Mouse (Mus musculus) C2C12 (cell line): Measurements from ENCODE around the gene 2010300C02Rik. TPM values are rescaled to one million over a fixed set of nuclear protein-coding genes. Genes with fewer than 3 reads are reported as not detected.

Experiments
- H3K27me3 ChIP-seq: one replicate; pipeline ENCODE4 v1.6.1; 2011; ENCODE audit not compliant: control insufficient read depth, insufficient read depth, insufficient read length
- H3K36me3 ChIP-seq: one replicate; pipeline ENCODE4 v1.6.1; 2011; ENCODE audit not compliant: control insufficient read depth, insufficient read depth
- H3K4me3 ChIP-seq: one replicate; pipeline ENCODE4 v1.5.1; 2011; ENCODE audit warnings: mild to moderate bottlenecking, control low read depth; ENCODE audit not compliant: poor library complexity, insufficient read depth, severe bottlenecking
- H3K79me2 ChIP-seq: one replicate; pipeline ENCODE4 v1.6.1; 2011; ENCODE audit not compliant: control insufficient read depth, insufficient read depth
- H3K79me3 ChIP-seq: one replicate; pipeline ENCODE4 v1.6.1; 2011; ENCODE audit warnings: low read depth, control low read depth
- H3ac ChIP-seq: one replicate; pipeline ENCODE3; 2011; ENCODE audit warnings: low read depth; ENCODE audit not compliant: control insufficient read depth, insufficient read length
- CEBPB ChIP-seq: IDR thresholded peaks from one replicate; pipeline ENCODE4 v1.6.1; 2011; ENCODE audit warnings: low read depth, mild to moderate bottlenecking, control low read depth, moderate library complexity
- CTCF ChIP-seq: IDR thresholded peaks from one replicate; pipeline ENCODE4 v1.5.1; 2011; ENCODE audit not compliant: control insufficient read depth, insufficient read depth, insufficient read length
- FOSL1 ChIP-seq: IDR thresholded peaks from one replicate; pipeline ENCODE4 v1.8.0; 2011; ENCODE audit warnings: mild to moderate bottlenecking, low read length; ENCODE audit not compliant: poor library complexity, insufficient read depth, severe bottlenecking
- MAX ChIP-seq: IDR thresholded peaks from one replicate; pipeline ENCODE4 v1.6.1; 2011; ENCODE audit warnings: mild to moderate bottlenecking, control low read depth
- MYOD1 ChIP-seq: IDR thresholded peaks from one replicate; pipeline ENCODE4 v1.6.1; 2011; ENCODE audit warnings: low read depth; ENCODE audit not compliant: control insufficient read depth, insufficient read length
- MYOG ChIP-seq: IDR thresholded peaks from one replicate; pipeline ENCODE4 v1.6.1; 2011; ENCODE audit not compliant: control insufficient read depth, insufficient read length; ENCODE audit errors: extremely low read depth
- USF1 ChIP-seq: IDR thresholded peaks from one replicate; pipeline ENCODE4 v1.6.1; 2011; ENCODE audit warnings: low read depth, mild to moderate bottlenecking, control low read depth, moderate library complexity
- polyA plus RNA-seq: library from polyadenylated mRNA; unstranded; fragments of >200 nt; fragmentation: generic; extraction: Trizol; gene quantifications from one replicate; pipeline ENCODE4 v1.2.1, GENCODE M21; 2012; ENCODE audit warnings: missing spikeins

2010300C02Rik gene
- polyA plus RNA-seq, 1 experiment = not detected

DNA sequence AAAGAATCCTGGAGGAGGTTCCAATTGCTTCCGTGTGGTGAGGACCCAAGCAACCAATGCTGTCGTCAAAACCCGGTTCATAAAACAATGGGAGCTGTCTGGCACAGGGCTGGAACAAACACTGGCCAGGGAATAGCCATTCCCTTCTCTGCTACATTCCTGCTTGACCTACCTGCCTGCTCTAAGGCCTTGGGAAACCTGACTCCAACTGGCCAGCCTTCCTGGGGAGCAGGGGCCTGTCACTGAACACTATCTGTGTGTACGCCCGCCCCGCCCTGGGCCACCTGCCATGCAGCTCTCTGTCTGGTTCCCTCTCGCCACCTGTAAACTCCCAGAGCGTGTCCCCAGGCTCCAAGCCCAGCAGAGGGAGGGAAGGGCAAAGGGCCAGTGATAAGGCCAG is 25.5 kb downstream of the 2010300C02Rik start:
- Histone ChIP-seq H3K79me2 (no peaks in the 10 kb centered on the region), H3ac (no peak overlapping the region), H3K79me3 (no peaks in the 10 kb centered on the region), H3K4me3 (no peak overlapping the region), H3K27me3 (peaks cover 10% of the 10 kb centered on the region), H3K36me3 (no peaks in the 10 kb centered on the region)
- TF ChIP-seq CEBPB (no peak), USF1 (no peak), MYOG (no peak), MYOD1 (no peak), CTCF (no peak), FOSL1 (no peak), MAX (no peak)

DNA sequence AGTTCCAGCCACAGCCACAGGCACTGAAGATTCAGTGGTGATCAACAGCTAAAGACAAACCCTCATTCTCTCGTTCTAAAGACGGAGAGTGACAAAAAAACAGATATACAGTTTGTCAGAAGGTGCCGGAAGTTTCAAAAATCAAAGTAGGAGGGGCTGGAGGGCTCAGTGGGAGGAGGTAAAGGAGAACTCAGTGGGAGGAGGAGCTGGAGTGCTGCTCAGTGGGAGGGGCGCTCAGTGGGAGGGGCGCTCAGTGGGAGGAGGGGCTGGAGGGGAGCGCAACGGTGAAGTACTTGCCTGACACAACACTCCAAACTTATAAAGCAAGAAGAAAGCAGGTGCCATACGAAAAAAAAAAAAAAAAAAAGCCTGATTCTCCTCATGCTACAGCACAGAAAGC is 28.7 kb downstream of the 2010300C02Rik start:
- no peak overlapping the region for H3K4me3 ChIP-seq
- H3K27me3 ChIP-seq = peaks cover 15% of the 10 kb centered on the region
- no peaks in the 10 kb centered on the region for H3K79me3 ChIP-seq
- H3ac ChIP-seq = no peak overlapping the region
- H3K79me2 ChIP-seq = no peaks in the 10 kb centered on the region
- H3K36me3 ChIP-seq = no peaks in the 10 kb centered on the region
- TF ChIP-seq MYOD1 (no peak), MAX (no peak), MYOG (no peak), USF1 (no peak), CEBPB (no peak), CTCF (no peak), FOSL1 (no peak)

DNA sequence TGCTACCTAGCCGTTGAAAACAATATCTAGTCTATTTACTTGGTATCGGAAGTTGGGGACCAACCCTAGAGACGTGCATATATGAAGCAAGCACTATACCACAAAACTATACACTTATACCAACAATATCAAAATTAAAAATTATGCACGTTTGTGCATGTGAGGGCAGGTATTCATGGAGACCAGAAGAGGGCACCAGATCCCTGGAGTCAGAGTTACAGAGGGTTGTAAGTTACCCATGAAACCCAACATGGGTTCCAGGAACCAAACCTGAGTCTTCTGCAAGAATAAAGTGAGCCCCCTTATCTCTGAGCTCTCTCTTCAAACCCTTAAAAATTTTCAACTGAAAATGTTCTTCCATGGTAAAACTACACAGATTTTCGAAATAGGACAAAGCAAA is 29.2 kb downstream of the 2010300C02Rik start:
- Histone ChIP-seq H3ac (no peak overlapping the region), H3K79me2 (no peaks in the 10 kb centered on the region), H3K27me3 (peaks cover 15% of the 10 kb centered on the region), H3K4me3 (no peak overlapping the region), H3K79me3 (no peaks in the 10 kb centered on the region), H3K36me3 (no peaks in the 10 kb centered on the region)
- no peak for TF ChIP-seq CEBPB
- TF ChIP-seq FOSL1 = no peak

DNA sequence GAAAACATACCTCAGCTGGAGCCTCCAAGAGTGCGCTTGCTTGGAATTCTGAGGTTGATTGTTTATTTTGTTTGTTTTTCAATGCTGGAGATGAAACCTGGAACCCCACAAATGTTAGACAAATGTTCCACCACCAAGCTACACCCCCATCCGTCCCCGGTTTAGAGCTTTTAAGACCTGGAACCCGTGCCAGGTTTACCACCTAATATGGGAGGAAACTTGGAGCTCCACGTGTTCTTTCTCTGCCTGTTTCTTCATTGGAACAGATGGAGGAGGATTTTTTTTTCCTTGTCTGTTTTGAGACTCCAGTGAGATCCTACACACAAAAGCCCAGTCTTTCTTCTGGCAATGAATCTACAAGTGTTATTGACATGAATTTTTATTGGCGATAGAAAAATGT is 30.2 kb downstream of the 2010300C02Rik start:
- Histone ChIP-seq H3K4me3 (no peak overlapping the region), H3K36me3 (no peaks in the 10 kb centered on the region), H3K79me2 (no peaks in the 10 kb centered on the region), H3K27me3 (peaks cover 15% of the 10 kb centered on the region), H3K79me3 (no peaks in the 10 kb centered on the region), H3ac (no peak overlapping the region)
- TF ChIP-seq USF1 = no peak
- no peak for TF ChIP-seq FOSL1
- no peak for TF ChIP-seq MAX

DNA sequence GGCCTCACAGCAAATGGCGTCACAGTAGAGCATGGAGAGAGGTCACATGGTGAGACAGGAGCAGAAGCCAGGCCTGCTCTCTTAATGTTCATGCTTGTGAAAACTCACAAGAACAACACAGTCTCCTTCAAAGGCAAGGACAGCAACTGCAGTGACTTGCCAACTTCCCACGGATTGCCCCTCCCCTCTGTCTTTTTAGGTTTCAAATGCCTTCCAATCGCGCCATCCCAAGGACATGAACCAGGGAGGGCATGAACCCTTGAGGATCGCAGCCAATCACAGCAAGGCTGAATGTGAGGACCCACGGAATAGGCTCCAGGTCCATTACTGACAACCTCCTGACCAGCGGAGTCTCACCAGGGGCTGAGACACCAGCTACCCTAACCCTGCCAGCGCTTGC is 31.5 kb downstream of the 2010300C02Rik start:
- TF ChIP-seq FOSL1 (no peak), MAX (no peak), CTCF (no peak), MYOD1 (no peak), MYOG (no peak), CEBPB (no peak), USF1 (no peak)
- peaks cover 8% of the 10 kb centered on the region for H3K27me3 ChIP-seq
- no peaks in the 10 kb centered on the region for H3K36me3 ChIP-seq
- H3ac ChIP-seq = no peak overlapping the region
- no peak overlapping the region for H3K4me3 ChIP-seq
- H3K79me2 ChIP-seq = no peaks in the 10 kb centered on the region
- H3K79me3 ChIP-seq = no peaks in the 10 kb centered on the region

DNA sequence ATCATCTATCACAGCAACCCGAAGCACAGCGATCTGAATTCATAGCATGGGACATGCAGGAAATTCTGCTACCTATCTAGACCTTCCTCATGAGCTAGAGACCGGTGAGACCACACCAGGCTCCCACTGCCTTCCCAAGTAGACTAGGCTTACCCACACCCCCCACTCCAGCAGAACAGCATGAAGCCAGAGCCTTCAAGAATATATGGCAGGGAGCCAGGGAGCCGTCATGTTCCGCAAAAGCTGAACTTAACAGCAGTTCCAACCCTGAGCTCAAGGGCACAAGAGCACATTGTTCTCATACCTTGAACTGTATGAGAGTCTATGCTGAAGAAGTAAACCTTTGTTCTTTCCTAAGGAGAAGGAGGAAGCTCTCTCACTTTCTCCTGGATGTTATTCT is 32.4 kb downstream of the 2010300C02Rik start:
- Histone ChIP-seq H3K27me3 (peaks cover 8% of the 10 kb centered on the region), H3K4me3 (no peak overlapping the region), H3K36me3 (no peaks in the 10 kb centered on the region), H3K79me3 (no peaks in the 10 kb centered on the region), H3K79me2 (no peaks in the 10 kb centered on the region), H3ac (no peak overlapping the region)
- TF ChIP-seq MAX = no peak
- no peak for TF ChIP-seq MYOD1
- no peak for TF ChIP-seq CTCF
- TF ChIP-seq USF1 = no peak
- TF ChIP-seq MYOG = no peak
- no peak for TF ChIP-seq FOSL1
- no peak for TF ChIP-seq CEBPB

DNA sequence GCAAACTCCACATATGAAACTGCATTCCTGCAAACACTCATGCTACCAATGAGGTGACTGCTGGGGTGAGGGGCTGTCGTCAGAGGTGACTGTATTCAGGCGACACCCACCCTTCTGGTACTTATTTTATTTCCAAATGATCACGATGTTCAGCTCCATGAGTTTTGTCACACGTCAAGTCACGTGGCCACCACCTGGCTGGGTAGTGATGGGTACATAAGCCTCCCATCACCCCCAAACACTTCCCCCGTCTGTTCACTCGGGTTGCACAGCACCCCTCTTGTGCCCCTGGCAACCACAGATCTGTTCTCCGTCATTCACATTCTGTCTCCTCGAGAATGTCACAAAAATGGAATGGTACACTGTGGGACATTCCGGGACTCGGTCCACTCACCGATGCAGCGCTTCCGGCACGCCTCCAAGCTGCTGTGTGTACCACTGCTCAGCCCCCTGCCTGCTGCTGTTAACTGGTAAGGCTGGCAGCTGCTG is 32.9 kb downstream of the 2010300C02Rik start:
- TF ChIP-seq CEBPB (no peak), MAX (no peak), FOSL1 (no peak), USF1 (no peak), MYOD1 (no peak), CTCF (no peak), MYOG (no peak)

More for the DNA sequence above, 32.9 kb downstream of the 2010300C02Rik start:
- no peaks in the 10 kb centered on the region for H3K79me2 ChIP-seq
- H3K79me3 ChIP-seq = no peaks in the 10 kb centered on the region
- H3K36me3 ChIP-seq = no peaks in the 10 kb centered on the region
- peaks cover 8% of the 10 kb centered on the region for H3K27me3 ChIP-seq
- no peak overlapping the region for H3K4me3 ChIP-seq
- H3ac ChIP-seq = no peak overlapping the region
